Mouse (Mus musculus) left cerebral cortex, postnatal 4 days (tissue): ENCODE results near the gene Gm5447. TPM values are rescaled to one million over a fixed set of nuclear protein-coding genes. Genes with fewer than 3 reads are reported as not detected.

Source experiments
- DNase-seq: peaks from one replicate; pipeline ENCODE4 v3.0.0-alpha.2; 2022
- intact Hi-C: fragments of 180-260 bp; cut with DNase I; formaldehyde crosslinking; loops from one replicate; pipeline ENCODE4 v1.15.1; 2025
- total RNA-seq, 2 experiments: library from RNA; stranded (reverse); gene quantifications; 2 replicates each; pipeline ENCODE4 v1.2.3; 2021

Gene Gm5447
- total RNA-seq, 2 experiments from 2014 or later: 0.20 to 0.28 TPM

GRCm38 (mm10) chr13:30985598-30986466 lies 11.8 kb downstream of the Gm5447 start:
- intact Hi-C loops: loop anchor here (5.0 to 10.0 kb wide), 2 partner anchors 636 to 1689 kb away; no protein-coding TSS in a partner anchor

GRCm38 (mm10) chr13:30986934-30987455 lies 13.0 kb downstream of the Gm5447 start:
- DNase-seq: peak; percentile 31
- intact Hi-C loops: loop anchor here (5.0 to 10.0 kb wide), 2 partner anchors 635 to 1688 kb away; no protein-coding TSS in a partner anchor

More at GRCm38 (mm10) chr13:30985598-30986466, 11.8 kb downstream of the Gm5447 start:
- peak; percentile 65 for DNase-seq

GRCm38 (mm10) chr13:30987686-30988085 lies 13.7 kb downstream of the Gm5447 start:
- DNase-seq: no peak
- intact Hi-C loops: loop anchor here (5.0 to 10.0 kb wide), 2 partner anchors 635 to 1687 kb away; no protein-coding TSS in a partner anchor

- intact Hi-C loops: loop anchor here (5.0 to 10.0 kb wide), 2 partner anchors 633 to 1685 kb away; no protein-coding TSS in a partner anchor
- DNase-seq: no peak
These were observed 15.7 kb downstream of the Gm5447 start for GRCm38 (mm10) chr13:30989710-30990109.

- intact Hi-C loops: no loop called here
- DNase-seq: no peak
These were observed 16.2 kb downstream of the Gm5447 start for GRCm38 (mm10) chr13:30990233-30990632.

GRCm38 (mm10) chr13:30993819-30994218 lies 19.8 kb downstream of the Gm5447 start:
- intact Hi-C loops: no loop called here
- DNase-seq: peak; percentile 32

- intact Hi-C loops: no loop called here
- DNase-seq: no peak
These were observed 20.4 kb downstream of the Gm5447 start for GRCm38 (mm10) chr13:30994249-30994858.

- DNase-seq: no peak
- intact Hi-C loops: no loop called here
These were observed 23.7 kb downstream of the Gm5447 start for GRCm38 (mm10) chr13:30997526-30998253.

GRCm38 (mm10) chr13:30999799-31000198 lies 25.8 kb downstream of the Gm5447 start:
- DNase-seq: no peak
- intact Hi-C loops: no loop called here

- intact Hi-C loops: no loop called here
- DNase-seq: no peak
These were observed 30.5 kb downstream of the Gm5447 start for GRCm38 (mm10) chr13:31004458-31004857.

- no peak for DNase-seq
These were observed 31.0 kb downstream of the Gm5447 start for GRCm38 (mm10) chr13:31004995-31005394.

GRCm38 (mm10) chr13:31017545-31017944 lies 43.5 kb downstream of the Gm5447 start:
- DNase-seq: no peak
- intact Hi-C loops: no loop called here

More at GRCm38 (mm10) chr13:31004995-31005394, 31.0 kb downstream of the Gm5447 start:
- intact Hi-C loops: no loop called here

GRCm38 (mm10) chr13:31021514-31021913 lies 47.5 kb downstream of the Gm5447 start:
- intact Hi-C loops: no loop called here
- DNase-seq: no peak

GRCm38 (mm10) chr13:31021927-31022326 lies 47.9 kb downstream of the Gm5447 start:
- intact Hi-C loops: no loop called here
- DNase-seq: no peak

GRCm38 (mm10) chr13:31023664-31024063 lies 49.7 kb downstream of the Gm5447 start:
- intact Hi-C loops: no loop called here
- no peak for DNase-seq

Other genes with a start within 250 kb of the Gm5447 start
- under 1 TPM in 1 of 2 experiments, not detected in 1; 0.16 TPM for gene Irf4, start 225.0 kb upstream of the Gm5447 start, total RNA-seq
- 1 to 10 TPM; 1.0 to 1.2 TPM for gene Hus1b, start 26.4 kb upstream of the Gm5447 start, total RNA-seq
- gene Exoc2, start 111 bp upstream of the Gm5447 start, total RNA-seq: 10 to 100 TPM; 62.9 to 66.2 TPM